Mouse (Mus musculus) ES-Bruce4 (cell line): ENCODE measurements around the gene Spc24. TPM values are rescaled to one million over a fixed set of nuclear protein-coding genes. Genes with fewer than 3 reads are reported as not detected.

Experiments used
- H3K27ac ChIP-seq: 2 replicates; pipeline ENCODE4 v1.5.1; 2012; ENCODE audit warnings: low read length, inconsistent platforms; ENCODE audit not compliant: insufficient read depth
- H3K27me3 ChIP-seq: 2 replicates; pipeline ENCODE4 v1.6.1; 2012; ENCODE audit warnings: mild to moderate bottlenecking, low read length, inconsistent platforms; ENCODE audit not compliant: control insufficient read depth, poor library complexity, insufficient read depth, severe bottlenecking
- H3K36me3 ChIP-seq: 2 replicates; pipeline ENCODE4 v1.6.1; 2012; ENCODE audit warnings: inconsistent platforms, mild to moderate bottlenecking, low read length, moderate library complexity; ENCODE audit not compliant: control insufficient read depth, poor library complexity, insufficient read depth, severe bottlenecking
- H3K4me1 ChIP-seq: one replicate; pipeline ENCODE4 v1.8.1; 2011; ENCODE audit warnings: low read length; ENCODE audit not compliant: control insufficient read depth, insufficient read depth
- H3K4me3 ChIP-seq: 2 replicates; pipeline ENCODE4 v1.5.1; 2011; ENCODE audit warnings: low read depth, mild to moderate bottlenecking, low read length
- H3K9ac ChIP-seq: 2 replicates; pipeline ENCODE4 v1.6.1; 2012; ENCODE audit warnings: low read depth, mild to moderate bottlenecking, inconsistent platforms; ENCODE audit not compliant: poor library complexity, severe bottlenecking
- H3K9me3 ChIP-seq: replicated peaks from 2 replicates; pipeline ENCODE4 v1.6.1; 2012; ENCODE audit warnings: mild to moderate bottlenecking, low read length, inconsistent platforms; ENCODE audit not compliant: control insufficient read depth, poor library complexity, insufficient read depth, severe bottlenecking
- CTCF ChIP-seq: IDR thresholded peaks from one replicate; pipeline ENCODE4 v1.8.1; 2011; ENCODE audit warnings: low read depth, low read length
- EP300 ChIP-seq: IDR thresholded peaks from 2 replicates; pipeline ENCODE4 v1.6.1; 2011; ENCODE audit warnings: low read depth, low read length; ENCODE audit not compliant: insufficient read depth
- POLR2A ChIP-seq: IDR thresholded peaks from one replicate; pipeline ENCODE4 v1.8.1; 2011; ENCODE audit warnings: low read length; ENCODE audit not compliant: insufficient read depth
- polyA plus RNA-seq: library from polyadenylated mRNA; stranded (reverse); fragments of >200 nt; gene quantifications from 2 replicates; pipeline ENCODE4 v1.2.4, GENCODE M21; 2011; ENCODE audit warnings: low read depth; ENCODE audit not compliant: missing spikeins, insufficient read depth, insufficient read length

The Spc24 gene
- polyA plus RNA-seq, 1 experiment, result 62.5 TPM

GRCm38 (mm10) chr9:21768511-21769411 is 8.7 kb upstream of the Spc24 start:
- Histone ChIP-seq H3K9me3 (no peaks in the 10 kb centered on the region), H3K9ac (peak overlapping the region; percentile 4), H3K4me3 (peak overlapping the region; percentile 22), H3K27me3 (no peaks in the 10 kb centered on the region), H3K27ac (peak overlapping the region; percentile 98), H3K4me1 (peaks cover 11% of the 10 kb centered on the region), H3K36me3 (peaks cover 13% of the 10 kb centered on the region)
- TF ChIP-seq CTCF, result no peak
- TF ChIP-seq EP300, result peak; percentile 94

- Histone ChIP-seq H3K27me3 (no peaks in the 10 kb centered on the region), H3K9me3 (no peaks in the 10 kb centered on the region), H3K4me3 (peak overlapping the region; percentile 8), H3K27ac (peak overlapping the region; percentile 98), H3K4me1 (peaks cover 11% of the 10 kb centered on the region), H3K36me3 (peaks cover 9% of the 10 kb centered on the region), H3K9ac (peak overlapping the region; percentile 39)
- TF ChIP-seq CTCF, result no peak
- TF ChIP-seq EP300, result no peak
- no peak for TF ChIP-seq POLR2A
Observed at GRCm38 (mm10) chr9:21767896-21768295, 7.8 kb upstream of the Spc24 start.

- TF ChIP-seq EP300 (no peak), CTCF (no peak)
- no peaks in the 10 kb centered on the region for H3K9me3 ChIP-seq
- H3K27ac ChIP-seq, result no peak overlapping the region
- H3K4me3 ChIP-seq, result no peak overlapping the region
- H3K4me1 ChIP-seq, result peaks cover 18% of the 10 kb centered on the region
- no peaks in the 10 kb centered on the region for H3K27me3 ChIP-seq
- H3K36me3 ChIP-seq, result no peaks in the 10 kb centered on the region
- no peak overlapping the region for H3K9ac ChIP-seq
Observed at GRCm38 (mm10) chr9:21764084-21764999, 4.2 kb upstream of the Spc24 start.

- H3K4me3 ChIP-seq, result no peak overlapping the region
- H3K9me3 ChIP-seq, result no peaks in the 10 kb centered on the region
- peak overlapping the region; percentile 22 for H3K27ac ChIP-seq
- no peaks in the 10 kb centered on the region for H3K36me3 ChIP-seq
- no peak for TF ChIP-seq CTCF
- TF ChIP-seq POLR2A, result no peak
- TF ChIP-seq EP300, result 0 out of 2 replicates have a peak, but pooled peaks have one; percentile 28
- H3K9ac ChIP-seq, result no peak overlapping the region
- H3K27me3 ChIP-seq, result no peaks in the 10 kb centered on the region
- peaks cover 17% of the 10 kb centered on the region for H3K4me1 ChIP-seq
Observed at GRCm38 (mm10) chr9:21762135-21762534, 2.0 kb upstream of the Spc24 start.

- peaks cover 7% of the 10 kb centered on the region for H3K4me1 ChIP-seq
- peaks cover 4% of the 10 kb centered on the region; the same call in 1 of the 2 replicates for H3K36me3 ChIP-seq
- no peaks in the 10 kb centered on the region for H3K27me3 ChIP-seq
- H3K4me3 ChIP-seq, result peak overlapping the region; percentile 74
- no peak for TF ChIP-seq CTCF
- no peak for TF ChIP-seq POLR2A
- no peak for TF ChIP-seq EP300
- peak overlapping the region; percentile 88 for H3K9ac ChIP-seq
- no peak overlapping the region for H3K27ac ChIP-seq
- no peaks in the 10 kb centered on the region for H3K9me3 ChIP-seq
Observed at GRCm38 (mm10) chr9:21759718-21760117, 385 bp downstream of the Spc24 start.
